13 mouse cellular contexts compared by ENCODE assay signal in genomic region chr16:85429173-85429572, GRCm38 (mm10).
A peak's percentile ranks its signal among the peaks of the same experiment; 100 is the strongest.
DNase-seq lines count a peak whose midpoint lies in the region; ATAC-seq and TF ChIP-seq lines count a peak whose summit lies in the region.
"Had no signal": no experiment of that assay in that cellular context is flagged by ENCODE, and none has a peak within 500 bp of the region (broad histone marks: within the 10 kb centered on the region; RNA-seq: fewer than 3 reads in every experiment).

No protein-coding gene starts in this region.

- H3K4me3 ChIP-seq in neural tube, embryonic 12.5 days: no peak overlapping the region
- H3K4me3 ChIP-seq in neural tube, embryonic 15.5 days (replicated peaks): no peak overlapping the region
- H3K4me3 ChIP-seq in midbrain, embryonic 16.5 days (ENCODE audit: low read depth, low read length): no peak overlapping the region
- H3K4me3 ChIP-seq in lung, postnatal 0 days (ENCODE audit: low read depth, low read length): no peak overlapping the region
- H3K4me3 ChIP-seq: erythroblast, embryonic 14.5 days; midbrain, embryonic 12.5 days had no signal

- WGBS in neural tube, embryonic 12.5 days: 34% methylated on average over 3 of the region's 3 CpGs
- 18% methylated on average over 3 of the region's 3 CpGs for WGBS in neural tube, embryonic 15.5 days
- WGBS in midbrain, embryonic 16.5 days: 8% methylated on average over 3 of the region's 3 CpGs
- WGBS in lung, postnatal 0 days: 35% methylated on average over 3 of the region's 3 CpGs

- H3K9me3 ChIP-seq in neural tube, embryonic 12.5 days: no peaks in the 10 kb centered on the region
- H3K9me3 ChIP-seq in neural tube, embryonic 15.5 days (replicated peaks): no peaks in the 10 kb centered on the region
- H3K9me3 ChIP-seq in midbrain, embryonic 16.5 days (replicated peaks; ENCODE audit: control insufficient read depth, low read length, poor library complexity, severe bottlenecking): no peaks in the 10 kb centered on the region
- H3K9me3 ChIP-seq in lung, postnatal 0 days (ENCODE audit: low read length): no peaks in the 10 kb centered on the region
- H3K9me3 ChIP-seq: midbrain, embryonic 12.5 days had no signal

- H3K36me3 ChIP-seq in neural tube, embryonic 12.5 days: no peaks in the 10 kb centered on the region
- H3K36me3 ChIP-seq in neural tube, embryonic 15.5 days: no peaks in the 10 kb centered on the region
- no peaks in the 10 kb centered on the region for H3K36me3 ChIP-seq in midbrain, embryonic 16.5 days (ENCODE audit: control insufficient read depth, insufficient read depth, low read length)
- H3K36me3 ChIP-seq in lung, postnatal 0 days (ENCODE audit: insufficient read depth, low read length): no peaks in the 10 kb centered on the region
- H3K36me3 ChIP-seq: midbrain, embryonic 12.5 days had no signal

- no peak for TF ChIP-seq EP300 in lung, postnatal 0 days (IDR thresholded peaks at IDR 0.05)

- H3K4me2 ChIP-seq in neural tube, embryonic 12.5 days (replicated peaks): no peak overlapping the region
- H3K4me2 ChIP-seq in neural tube, embryonic 15.5 days: no peak overlapping the region
- H3K4me2 ChIP-seq in midbrain, embryonic 16.5 days (ENCODE audit: low read length): no peak overlapping the region
- H3K4me2 ChIP-seq in lung, postnatal 0 days (replicated peaks; ENCODE audit: low read depth, low read length): no peak overlapping the region
- H3K4me2 ChIP-seq: midbrain, embryonic 12.5 days had no signal

- no peak overlapping the region for H3K9ac ChIP-seq in neural tube, embryonic 12.5 days
- no peak overlapping the region for H3K9ac ChIP-seq in neural tube, embryonic 15.5 days (replicated peaks)
- no peak overlapping the region for H3K9ac ChIP-seq in midbrain, embryonic 16.5 days (ENCODE audit: low read depth, low read length)
- H3K9ac ChIP-seq in lung, postnatal 0 days (replicated peaks; ENCODE audit: low read depth): no peak overlapping the region
- H3K9ac ChIP-seq: midbrain, embryonic 12.5 days had no signal

- H3K4me1 ChIP-seq in neural tube, embryonic 12.5 days: no peaks in the 10 kb centered on the region
- no peaks in the 10 kb centered on the region for H3K4me1 ChIP-seq in neural tube, embryonic 15.5 days
- peaks cover 4% of the 10 kb centered on the region for H3K4me1 ChIP-seq in midbrain, embryonic 16.5 days (ENCODE audit: control insufficient read depth, insufficient read depth, low read length)
- no peaks in the 10 kb centered on the region for H3K4me1 ChIP-seq in lung, postnatal 0 days (ENCODE audit: insufficient read depth, low read depth, low read length)
- H3K4me1 ChIP-seq: midbrain, embryonic 12.5 days had no signal

- peak; percentile 52 for DNase-seq in adrenal gland, adult 2 months
- no peak for DNase-seq in adrenal gland, postnatal 4 days (ENCODE audit: low spot score in 2 of 2)
- DNase-seq in kidney, postnatal 10 days: peak; percentile 24
- DNase-seq in kidney, adult 18-20 months: no peak
- no peak for DNase-seq in lung, postnatal 0 days (ENCODE audit: low spot score)
- DNase-seq: heart, adult 11 months; heart, postnatal 14 days; kidney, adult 11 months had no signal

- TF ChIP-seq CTCF in lung, postnatal 0 days (IDR thresholded peaks at IDR 0.05): no peak

- no peak overlapping the region for H3K27ac ChIP-seq in neural tube, embryonic 12.5 days
- no peak overlapping the region for H3K27ac ChIP-seq in neural tube, embryonic 15.5 days (replicated peaks)
- H3K27ac ChIP-seq in midbrain, embryonic 16.5 days (ENCODE audit: low read length): peak overlapping the region; percentile 51
- H3K27ac ChIP-seq in lung, postnatal 0 days (ENCODE audit: low read length): no peak overlapping the region
- H3K27ac ChIP-seq: midbrain, embryonic 12.5 days had no signal

- 0 out of 2 replicates have a peak, but pooled peaks have one; percentile 21 for ATAC-seq in neural tube, embryonic 12.5 days (ENCODE audit: low FRiP score, low read depth)
- ATAC-seq in neural tube, embryonic 15.5 days (ENCODE audit: low FRiP score): no peak
- peak; percentile 83 for ATAC-seq in midbrain, embryonic 16.5 days
- no peak for ATAC-seq in lung, postnatal 0 days

- no peaks in the 10 kb centered on the region for H3K27me3 ChIP-seq in neural tube, embryonic 12.5 days (replicated peaks)
- H3K27me3 ChIP-seq in neural tube, embryonic 15.5 days (replicated peaks): no peaks in the 10 kb centered on the region
- no peaks in the 10 kb centered on the region for H3K27me3 ChIP-seq in midbrain, embryonic 16.5 days (ENCODE audit: control insufficient read depth, insufficient read depth, low read depth, low read length)
- H3K27me3 ChIP-seq in lung, postnatal 0 days (replicated peaks; ENCODE audit: insufficient read depth, low read length): no peaks in the 10 kb centered on the region
- H3K27me3 ChIP-seq: midbrain, embryonic 12.5 days had no signal

Comparison
In these comparisons a context has a peak if more than half of its experiments do, and no peak if none do; other contexts are left out.
1. DNase-seq: peak in adrenal gland, adult 2 months (single experiment) and kidney, postnatal 10 days (single experiment); none in adrenal gland, postnatal 4 days (0 of 2), kidney, adult 18-20 months (single experiment) and lung, postnatal 0 days (single experiment).
2. ATAC-seq: peak in neural tube, embryonic 12.5 days (single experiment) and midbrain, embryonic 16.5 days (single experiment); none in neural tube, embryonic 15.5 days (single experiment) and lung, postnatal 0 days (single experiment).